Mouse (Mus musculus): ENCODE measurements around the gene Sec22b.

Gene Sec22b

GRCm38 (mm10) chr3:97971117-97971516 lies 70.1 kb downstream of the Sec22b start:
- in situ Hi-C loops (cut with MboI; ENCODE audit: low sequenced_read_pairs) = no loop called here

- in situ Hi-C loops (cut with MboI; ENCODE audit: low sequenced_read_pairs) = no loop called here
These were observed 71.2 kb downstream of the Sec22b start for GRCm38 (mm10) chr3:97972200-97972599.

- in situ Hi-C loops (cut with MboI; ENCODE audit: low sequenced_read_pairs) = no loop called here
These were observed 71.7 kb downstream of the Sec22b start for GRCm38 (mm10) chr3:97972707-97973106.

Measured in CH12F3 (cell line).